Mouse (Mus musculus) neutrophil, adult 5-6 weeks (primary cell): ENCODE results near the gene C2cd3. TPM values are rescaled to one million over a fixed set of nuclear protein-coding genes. Genes with fewer than 3 reads are reported as not detected.

ENCODE experiments used
- ATAC-seq: fragments of 151-379, 151-347 bp; 2 replicates; pipeline ENCODE4 v1.8.0; 2017; ENCODE audit warnings: mild to moderate bottlenecking, moderate TSS enrichment; ENCODE audit not compliant: insufficient number of reproducible peaks, poor library complexity, low FRiP score, severe bottlenecking; ENCODE audit errors: extremely low read depth
- total RNA-seq: library from RNA; stranded (forward); fragments of 200-1000 nt; gene quantifications from 2 replicates; pipeline ENCODE4 v1.2.3, GENCODE M21; 2017

Gene C2cd3
- total RNA-seq, 1 experiment from 2014 or later: 50.4 TPM

DNA sequence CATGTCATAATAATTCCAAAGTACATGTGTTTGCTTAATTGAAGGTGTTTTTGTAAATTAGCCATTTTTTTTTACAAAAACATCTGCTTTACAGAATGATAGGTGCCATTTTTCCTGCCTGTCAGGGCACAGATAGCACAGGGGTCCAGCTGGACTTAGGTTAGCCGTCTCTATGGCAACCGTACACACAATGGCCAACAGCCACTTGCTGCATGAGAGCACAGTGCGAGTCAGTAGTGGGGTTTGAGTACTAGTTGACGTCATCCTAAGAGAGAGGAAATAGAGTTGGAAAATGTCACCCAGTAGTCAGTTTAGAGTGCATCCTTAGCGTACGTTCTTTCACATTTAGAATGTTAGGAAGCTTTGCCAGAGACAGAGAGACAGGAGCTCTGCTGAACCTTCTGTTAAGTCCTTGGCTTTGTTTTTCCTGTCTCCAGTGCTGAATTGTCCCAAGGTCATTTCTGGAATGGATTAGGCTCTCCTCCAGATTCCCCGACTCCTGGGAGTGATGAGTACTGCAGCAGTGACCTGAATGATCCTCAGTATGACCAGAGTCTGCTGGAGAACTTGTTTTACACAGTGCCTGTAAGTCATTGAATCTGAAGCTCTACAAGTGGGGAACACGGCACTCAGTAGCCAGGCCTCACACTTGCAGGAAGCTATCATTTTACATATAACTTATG, 27.3 kb downstream of the C2cd3 start:
- ATAC-seq: no peak

DNA sequence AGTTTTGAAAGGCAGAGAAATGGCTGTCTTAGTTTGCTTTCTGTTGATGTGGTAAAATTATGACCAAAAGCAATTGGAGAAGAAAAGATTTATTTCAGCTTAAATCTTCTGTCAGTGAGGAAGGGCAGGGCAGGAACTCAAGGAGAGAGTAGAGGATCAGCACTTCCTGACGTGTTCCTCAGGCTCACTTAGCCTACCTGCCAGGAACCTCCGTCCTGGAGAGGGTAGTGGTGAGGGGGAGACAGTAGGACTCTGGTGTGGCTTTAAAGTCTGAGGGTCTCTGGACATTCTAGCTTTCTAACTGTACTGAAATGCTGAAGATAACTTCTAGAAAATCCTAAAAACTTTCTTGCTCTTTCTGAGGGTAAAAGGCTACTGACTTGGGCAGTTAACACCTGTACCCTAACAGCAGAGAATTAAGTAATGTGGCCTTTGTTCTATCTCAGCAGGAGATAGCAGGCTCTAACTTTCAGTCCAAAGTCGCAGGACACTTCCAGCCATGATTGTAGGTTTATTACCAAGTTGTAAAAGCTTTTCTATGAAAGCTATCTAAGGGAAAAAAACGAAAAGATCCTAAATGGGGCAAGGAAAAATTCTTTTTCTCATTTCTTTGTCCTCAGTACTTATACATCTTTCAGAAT, 29.0 kb downstream of the C2cd3 start:
- ATAC-seq: no peak

DNA sequence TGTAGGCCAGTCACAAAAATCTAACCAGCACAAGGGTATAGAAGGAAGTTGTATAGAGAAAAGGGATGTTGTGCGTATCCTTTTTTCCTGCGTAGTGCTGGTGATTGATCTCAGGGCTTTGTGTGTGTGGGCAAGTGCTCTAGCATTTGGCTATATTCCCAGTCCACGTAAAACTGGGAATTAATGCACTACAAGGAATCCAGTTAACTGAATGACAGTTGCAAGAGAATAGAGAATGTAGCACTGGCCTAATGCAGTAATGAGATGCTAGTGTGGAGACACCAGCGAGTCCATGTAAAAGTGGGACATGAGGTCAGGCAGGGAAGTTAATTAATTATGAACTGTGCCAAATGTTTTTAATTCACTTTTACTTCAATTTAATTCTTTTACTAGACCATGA, 30.7 kb downstream of the C2cd3 start:
- ATAC-seq: no peak

DNA sequence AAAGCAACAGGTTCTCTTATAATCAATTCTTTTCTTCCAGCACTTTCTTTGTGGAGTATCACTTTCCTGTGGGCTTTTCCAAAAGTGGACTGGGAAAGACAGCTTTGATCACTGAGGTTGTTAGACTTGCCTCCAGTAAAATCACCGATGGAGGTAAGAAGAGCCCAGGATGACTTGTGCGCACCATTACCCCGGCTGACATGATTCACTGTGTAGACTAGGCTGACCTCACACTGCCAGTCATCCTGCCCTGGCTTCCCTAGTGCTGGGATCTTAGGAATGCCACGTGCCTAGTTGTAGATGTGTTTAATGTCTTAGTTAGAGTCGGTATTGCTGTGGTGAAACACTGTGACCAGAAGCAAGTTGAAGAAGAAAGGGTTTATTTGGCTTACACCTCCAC, 35.6 kb downstream of the C2cd3 start:
- no peak for ATAC-seq

DNA sequence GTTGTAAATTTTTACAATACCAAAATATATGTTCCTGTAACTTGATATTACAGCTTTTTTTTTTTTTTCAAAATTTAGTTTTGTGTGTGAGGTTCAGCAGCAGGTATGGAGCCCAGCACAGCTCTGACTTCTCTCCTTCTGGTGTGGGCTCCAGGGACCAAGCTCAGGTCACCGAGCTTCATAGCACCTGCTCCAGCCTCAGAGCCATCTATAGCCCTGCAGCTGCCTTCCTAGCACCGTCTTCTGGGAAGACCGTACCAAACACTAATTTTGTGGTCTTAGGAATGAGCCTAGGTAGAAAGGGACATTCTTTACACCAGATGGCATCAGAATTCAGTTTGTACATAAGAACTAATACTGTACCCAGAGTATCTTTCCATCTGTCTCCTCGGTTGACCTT, 36.7 kb downstream of the C2cd3 start:
- no peak for ATAC-seq

DNA sequence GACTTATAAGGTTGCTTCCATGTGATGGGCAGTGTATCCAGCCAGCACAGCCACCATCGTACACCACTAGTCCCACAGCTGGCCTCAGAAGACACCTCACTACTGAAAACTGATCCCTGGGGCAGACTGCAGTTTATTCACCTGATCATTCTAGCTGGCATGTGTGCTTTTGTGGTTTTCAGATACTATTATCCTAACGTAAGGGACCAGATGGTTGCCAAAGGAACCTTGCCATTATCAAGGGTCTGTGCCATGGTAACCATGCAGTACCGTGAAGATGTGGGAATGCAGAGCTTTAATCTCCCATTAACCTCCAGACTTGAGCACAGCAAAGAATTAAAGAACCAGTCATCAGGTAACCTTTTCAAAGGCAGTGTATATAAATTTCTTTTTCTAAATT, 53.8 kb downstream of the C2cd3 start:
- ATAC-seq: no peak

DNA sequence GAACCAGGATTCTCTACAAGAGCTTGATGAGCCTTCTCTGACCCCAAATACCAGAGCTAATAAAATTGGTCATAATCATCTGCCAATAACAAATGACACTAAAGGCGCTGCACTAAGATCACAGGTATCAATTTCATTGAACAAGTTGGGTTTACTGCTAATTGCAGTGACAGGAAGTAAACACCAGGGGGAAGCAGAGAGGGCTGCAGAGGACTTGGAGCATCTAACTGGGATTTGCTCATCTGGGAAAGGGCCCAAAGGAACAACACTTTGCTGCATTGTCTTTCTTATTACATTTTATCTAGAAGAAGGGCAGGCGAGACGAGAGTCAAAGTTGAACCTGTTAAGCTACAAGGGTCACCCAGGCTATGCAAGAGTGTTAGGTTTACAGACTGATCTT, 57.1 kb downstream of the C2cd3 start:
- peak; percentile 48; the same call in 1 of the 2 replicates for ATAC-seq

DNA sequence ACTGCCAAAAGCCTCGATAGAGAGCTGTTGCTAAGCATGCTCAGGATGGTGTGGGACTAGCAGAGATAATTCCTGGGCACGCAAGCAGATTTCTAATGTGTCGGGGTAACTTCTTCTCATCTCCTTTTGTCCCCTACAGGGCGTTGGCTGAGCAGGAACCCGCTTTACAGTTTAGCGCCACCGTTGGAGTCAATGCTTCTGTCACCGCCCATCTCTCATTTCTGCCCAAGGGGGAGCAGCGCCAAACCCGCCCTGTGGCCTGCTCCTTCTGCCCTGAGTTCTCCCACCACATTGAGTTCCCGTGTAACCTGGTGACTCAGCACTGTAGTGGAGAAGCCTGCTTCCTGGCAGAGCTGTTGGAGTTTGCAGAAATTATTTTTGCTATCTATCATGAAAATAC, 57.9 kb downstream of the C2cd3 start:
- no peak for ATAC-seq

DNA sequence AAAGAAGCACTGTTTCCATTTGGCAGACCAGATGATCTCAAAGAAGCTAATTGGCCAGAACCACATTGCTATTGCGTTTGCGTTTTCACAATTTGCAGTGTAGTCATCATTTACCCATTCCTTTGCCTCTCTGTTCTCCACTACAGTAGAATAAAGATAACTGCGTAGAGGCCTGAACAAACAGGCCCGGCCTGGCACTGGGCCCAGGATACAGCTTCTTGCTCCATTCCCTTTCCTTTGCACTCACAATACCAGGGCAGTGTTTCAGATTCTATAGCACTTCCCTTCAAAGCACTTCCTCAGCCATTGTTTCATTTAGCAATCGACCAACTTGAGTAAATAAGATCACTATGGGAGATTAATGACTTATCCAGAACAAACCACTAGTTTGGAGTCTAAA, 59.1 kb downstream of the C2cd3 start:
- no peak for ATAC-seq

DNA sequence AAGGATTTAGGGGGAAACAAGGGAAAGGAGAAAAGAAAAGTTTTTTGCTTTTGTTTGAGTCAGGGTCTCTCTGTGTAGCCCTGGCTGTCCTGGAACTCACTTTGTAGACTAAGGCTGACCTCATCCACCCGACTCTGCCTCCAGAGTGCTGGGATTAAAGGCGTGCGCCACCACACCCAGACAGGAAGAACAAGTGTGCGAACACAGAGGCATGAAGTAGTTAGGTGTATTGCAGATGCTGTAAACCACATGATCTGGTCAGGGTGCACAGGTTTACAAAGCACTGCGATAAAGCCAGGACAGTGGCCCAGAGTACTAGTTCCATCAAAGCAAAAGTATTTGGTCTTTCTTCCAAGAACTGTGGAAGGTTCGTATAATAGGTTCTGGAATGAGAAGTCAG, 61.3 kb downstream of the C2cd3 start:
- no peak for ATAC-seq

DNA sequence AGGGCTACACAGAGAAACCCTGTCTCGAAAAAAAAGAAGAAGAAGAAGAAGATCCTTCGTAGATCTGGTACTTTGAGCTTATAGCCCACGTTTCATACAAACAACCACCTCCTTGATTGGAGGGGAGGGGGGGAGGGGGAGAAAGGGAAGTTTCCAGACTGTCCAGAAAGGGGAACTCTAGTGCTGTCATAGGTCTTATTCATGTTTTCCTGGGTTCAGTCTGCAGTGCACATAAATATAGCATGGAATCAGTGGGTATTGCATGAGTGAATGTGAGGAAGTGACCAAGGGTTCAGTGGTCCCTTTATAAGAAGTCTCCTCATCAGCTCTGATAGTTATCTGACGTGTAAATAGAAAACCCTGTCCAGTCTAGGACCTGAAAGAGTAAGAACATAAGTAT, 71.7 kb downstream of the C2cd3 start:
- peak; percentile 66 for ATAC-seq

DNA sequence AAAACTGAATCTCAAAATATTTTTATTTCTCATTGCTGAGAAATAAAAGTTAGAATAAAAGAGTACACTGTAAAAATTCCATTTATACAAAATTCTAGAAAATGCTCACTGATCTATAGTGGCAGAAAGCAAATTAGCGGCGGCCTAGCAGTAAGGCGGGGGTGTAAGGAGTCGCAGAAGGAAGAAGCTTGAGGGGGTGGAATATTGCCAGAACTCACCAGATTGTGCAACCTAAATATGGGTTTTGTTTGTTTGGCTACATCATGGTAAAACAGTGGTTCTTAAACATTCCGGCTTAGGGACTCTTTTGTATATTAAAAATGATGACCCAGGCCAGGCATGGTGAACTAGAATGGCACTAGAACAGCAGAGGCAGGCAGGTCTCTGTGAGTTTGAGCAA, 74.2 kb downstream of the C2cd3 start:
- no peak for ATAC-seq

DNA sequence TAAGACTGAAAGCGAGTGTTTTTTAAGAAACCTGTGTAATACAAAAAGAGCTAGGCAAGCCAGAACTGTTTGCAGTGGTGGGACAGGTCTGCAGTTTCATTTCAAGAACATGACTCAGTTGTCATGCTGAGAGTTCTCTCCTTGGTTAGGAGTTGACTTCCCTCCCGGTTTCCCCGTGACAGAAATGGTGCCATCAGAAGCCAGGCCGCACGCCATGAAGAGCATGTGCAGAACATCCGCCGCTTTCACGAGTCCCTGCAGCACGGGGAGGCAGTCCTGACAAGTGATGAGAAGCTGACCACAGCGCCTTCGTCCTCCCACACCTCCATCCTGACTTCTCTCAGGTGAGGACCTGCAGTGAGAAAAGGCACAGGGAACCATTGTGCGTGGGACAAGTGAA, 76.5 kb downstream of the C2cd3 start:
- no peak for ATAC-seq

DNA sequence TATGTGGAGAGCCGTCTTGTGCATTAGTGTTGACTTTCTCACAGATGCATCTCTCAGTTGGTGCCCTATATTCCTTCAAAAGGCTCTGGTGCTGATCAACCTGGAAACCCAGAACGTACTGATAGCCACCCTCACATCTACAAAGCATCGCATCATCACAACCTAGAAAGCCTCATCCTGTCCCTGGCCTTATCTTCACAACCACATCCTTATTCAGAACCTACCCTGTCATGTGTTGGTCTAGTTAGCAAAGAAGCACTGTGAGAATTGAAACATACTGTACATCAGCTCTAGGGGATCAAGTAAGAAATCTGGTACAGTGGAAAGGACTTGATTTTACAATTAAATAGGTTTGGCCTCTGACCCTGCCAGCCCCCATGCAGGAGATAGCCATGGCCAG, 77.0 kb downstream of the C2cd3 start:
- no peak for ATAC-seq

DNA sequence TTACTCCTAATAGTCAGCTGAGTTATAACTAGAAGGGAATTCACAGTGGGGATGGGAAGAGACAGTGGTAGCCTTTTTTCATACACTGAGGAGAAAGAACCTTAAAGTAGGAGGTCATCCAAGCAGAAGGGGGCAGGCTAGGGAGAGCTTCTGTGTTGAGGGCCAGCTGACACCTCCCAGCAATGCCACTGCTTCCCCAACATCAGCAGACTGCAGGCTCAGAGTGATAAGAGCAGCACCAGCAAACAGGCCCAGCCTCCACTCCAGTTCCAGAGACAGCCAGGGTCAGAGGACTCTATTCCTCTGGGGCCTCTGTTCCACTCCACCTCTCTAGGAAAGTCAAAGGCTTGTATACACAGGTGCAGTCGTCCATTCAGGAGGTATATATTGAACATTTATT, 86.1 kb downstream of the C2cd3 start:
- ATAC-seq: no peak

DNA sequence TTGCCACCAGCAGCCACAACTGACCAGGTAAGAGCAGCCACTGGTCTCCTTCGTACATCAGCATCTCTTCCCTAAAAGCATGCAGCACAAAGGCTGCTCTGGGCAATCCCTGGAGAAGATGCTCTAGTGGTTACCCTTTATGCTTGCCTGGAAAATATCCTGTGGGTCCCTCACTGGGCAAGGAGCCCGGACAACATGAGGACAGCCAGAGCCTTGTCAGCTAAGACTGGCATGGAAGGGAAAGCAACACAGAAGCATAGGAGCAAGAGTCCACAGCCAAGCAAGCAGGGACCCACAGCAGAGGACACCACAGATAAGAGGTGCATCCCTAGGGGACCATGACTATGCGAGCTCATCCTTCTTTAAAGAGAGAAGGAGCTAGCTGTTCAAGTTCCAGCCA, 87.8 kb downstream of the C2cd3 start:
- no peak for ATAC-seq

DNA sequence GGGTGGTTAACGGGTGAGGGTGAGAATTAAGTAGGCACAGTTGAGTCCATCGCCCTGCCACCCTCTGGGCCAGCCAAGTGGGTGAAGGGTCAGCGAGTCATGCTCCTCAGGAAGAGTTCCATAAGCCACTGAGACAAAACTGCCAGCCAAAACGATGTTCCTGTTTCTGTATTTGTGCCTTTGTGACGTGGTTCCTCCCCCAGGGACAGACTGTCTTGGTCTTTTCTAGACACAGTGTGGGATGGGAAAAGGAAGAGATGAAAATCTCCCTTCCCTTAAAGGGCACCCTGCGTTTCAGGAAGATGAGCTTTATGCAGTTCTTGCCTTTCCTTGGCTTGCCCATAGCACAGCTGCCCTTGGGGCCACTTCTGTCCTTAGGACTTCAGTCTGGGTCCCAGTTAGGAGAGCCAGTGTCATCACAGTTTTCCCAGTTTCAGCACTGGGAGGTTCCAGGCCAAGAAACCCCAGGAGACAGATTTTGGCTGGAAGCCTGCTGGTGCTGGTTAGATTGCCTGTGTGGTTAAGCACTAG, 89.7 kb downstream of the C2cd3 start:
- 0 out of 2 replicates have a peak, but pooled peaks have one; percentile 10 for ATAC-seq

DNA sequence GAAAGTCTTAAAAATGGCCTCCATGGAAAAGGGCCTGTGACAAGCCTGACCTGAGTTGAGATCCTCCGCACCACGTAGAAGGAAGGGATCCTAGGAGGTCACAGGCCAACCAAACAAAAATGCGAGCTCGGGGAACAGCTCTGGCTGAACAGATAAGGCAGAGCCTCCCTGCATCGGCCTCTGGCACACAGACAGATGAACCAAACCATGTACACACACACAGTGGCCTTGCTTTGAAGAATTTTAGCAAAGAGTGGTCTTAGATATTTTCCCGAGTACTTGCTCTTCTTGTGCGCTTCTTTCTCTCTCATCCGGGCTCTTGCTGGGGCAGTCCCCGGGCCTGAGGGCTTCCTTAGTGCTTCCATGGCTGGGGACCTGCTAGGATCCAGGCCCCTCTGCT, 91.2 kb downstream of the C2cd3 start:
- no peak for ATAC-seq

DNA sequence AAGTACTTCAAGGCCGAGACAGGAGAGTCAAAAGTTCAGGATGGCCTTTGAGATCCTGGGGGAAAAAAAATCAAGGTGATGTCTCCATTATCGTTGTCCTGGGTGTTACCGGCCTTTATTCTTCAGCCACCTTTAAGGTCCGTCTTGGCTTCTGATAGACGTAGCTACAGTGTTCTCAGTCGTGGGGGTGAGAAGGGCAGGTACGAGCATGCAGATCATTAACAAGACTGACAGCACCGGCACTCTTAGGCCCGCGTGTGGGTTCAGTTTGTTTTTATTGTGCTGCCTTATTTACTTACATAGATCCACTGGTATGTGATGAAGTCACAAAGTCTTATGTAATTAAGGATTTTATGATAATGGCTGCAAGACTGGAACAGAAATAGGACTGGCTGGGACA, 91.7 kb downstream of the C2cd3 start:
- no peak for ATAC-seq

DNA sequence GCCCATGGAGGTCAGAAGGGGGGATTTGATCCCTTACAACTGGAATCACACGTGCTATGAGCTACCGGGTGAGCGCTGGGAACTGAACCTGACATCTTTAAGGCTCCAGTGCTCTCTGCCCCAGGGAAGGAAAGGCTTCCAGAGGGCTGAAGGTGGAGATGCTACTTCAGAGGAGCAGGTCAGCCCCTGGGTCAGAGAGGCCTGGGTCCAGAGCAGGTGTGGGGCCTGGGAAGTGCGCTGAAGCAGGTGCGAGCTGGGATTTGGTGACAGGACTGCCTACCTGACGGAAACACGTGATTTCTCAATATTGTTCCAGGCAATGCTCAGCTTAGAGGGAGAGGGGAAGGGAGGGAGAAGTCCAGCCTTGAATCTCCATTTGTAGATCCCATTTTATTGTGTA, 92.2 kb downstream of the C2cd3 start:
- no peak for ATAC-seq

DNA sequence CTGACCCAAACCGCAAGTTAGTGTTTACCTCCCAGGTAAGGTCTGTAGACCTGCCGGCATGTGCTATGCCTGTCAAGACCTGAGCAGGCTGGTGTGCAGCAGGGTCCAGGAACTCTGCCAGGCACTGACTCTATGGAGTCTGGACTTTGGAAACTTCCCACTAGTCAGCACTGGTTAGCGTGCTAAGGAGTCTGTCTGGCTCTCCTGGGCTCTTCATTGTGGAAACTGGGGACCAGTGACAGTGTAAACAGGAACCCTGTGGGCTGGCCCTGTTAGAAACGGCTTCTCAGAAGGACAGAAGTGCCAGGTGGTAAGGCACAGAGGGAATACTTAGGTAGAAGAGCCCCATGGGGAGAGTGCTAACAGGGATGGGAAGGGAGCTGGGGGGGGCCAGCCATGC, 93.2 kb downstream of the C2cd3 start:
- ATAC-seq: no peak
